Mouse (Mus musculus): ENCODE measurements around the gene Gapt.

Gapt gene

GRCm38 (mm10) chr13:110346707-110347106 is 10.3 kb downstream of the Gapt start:
- DNase-seq (ENCODE audit: low read depth, low spot score) = peak; percentile 65

- DNase-seq (ENCODE audit: low read depth, low spot score) = no peak
Observed at GRCm38 (mm10) chr13:110342602-110343001, 14.4 kb downstream of the Gapt start.

- DNase-seq (ENCODE audit: low read depth, low spot score) = no peak
Observed at GRCm38 (mm10) chr13:110332958-110333597, 23.9 kb downstream of the Gapt start.

GRCm38 (mm10) chr13:110318746-110319145 is 38.3 kb downstream of the Gapt start:
- no peak for DNase-seq (ENCODE audit: low read depth, low spot score)

GRCm38 (mm10) chr13:110307188-110307587 is 49.8 kb downstream of the Gapt start:
- DNase-seq (ENCODE audit: low read depth, low spot score) = no peak

All from R1 (cell line).